Mouse (Mus musculus) heart, postnatal 0 days (tissue): ENCODE measurements around the gene Ptgds.

Source experiments
- CTCF ChIP-seq: IDR thresholded peaks from 2 replicates; pipeline ENCODE4 v1.5.1; 2016; ENCODE audit warnings: antibody characterized with exemption, control low read depth, low read depth
- EP300 ChIP-seq: IDR thresholded peaks from 2 replicates; pipeline ENCODE4 v1.6.1; 2016; ENCODE audit warnings: antibody characterized with exemption, low read depth

DNA sequence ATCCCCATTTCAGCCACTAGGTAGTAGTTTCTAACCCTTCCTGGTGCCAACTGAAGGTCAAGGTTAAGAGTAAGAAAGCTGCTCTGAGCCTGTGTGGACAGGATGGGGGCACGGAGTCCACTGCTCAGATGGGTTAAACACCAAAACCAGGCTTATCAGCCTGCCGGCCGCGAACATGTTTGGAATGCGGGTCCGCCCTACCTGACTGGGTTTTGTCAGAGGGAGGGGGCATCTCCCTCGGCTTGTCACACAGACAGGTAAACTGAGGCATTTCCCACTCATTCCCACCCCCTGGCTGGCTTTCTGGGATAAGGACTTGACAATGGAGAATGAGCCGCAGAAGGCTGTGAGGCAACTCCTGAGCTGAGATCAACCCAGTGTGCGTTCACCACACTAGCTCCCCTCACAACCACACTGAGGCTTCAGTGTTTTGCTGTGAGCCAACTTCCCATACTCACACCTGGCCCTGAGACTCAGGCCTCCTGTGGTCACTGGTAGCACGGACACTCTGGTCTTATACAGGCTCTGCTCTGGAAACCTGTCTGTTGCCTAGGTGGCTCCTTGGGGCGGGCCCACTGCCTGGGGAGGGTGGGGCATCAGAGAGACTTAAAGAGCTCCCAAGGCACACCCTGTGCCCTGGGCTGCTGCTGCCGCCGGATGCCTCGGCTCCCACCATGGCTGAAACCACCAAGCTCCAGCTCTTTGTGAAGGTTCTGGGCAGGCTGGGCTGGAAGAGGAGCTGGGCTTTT lies 13.5 kb downstream of the Ptgds start, which contains the start of gene Clic3:
- TF ChIP-seq CTCF (no peak), EP300 (no peak)
